ENCODE assay signal across 14 mouse cellular contexts in the genomic region with DNA sequence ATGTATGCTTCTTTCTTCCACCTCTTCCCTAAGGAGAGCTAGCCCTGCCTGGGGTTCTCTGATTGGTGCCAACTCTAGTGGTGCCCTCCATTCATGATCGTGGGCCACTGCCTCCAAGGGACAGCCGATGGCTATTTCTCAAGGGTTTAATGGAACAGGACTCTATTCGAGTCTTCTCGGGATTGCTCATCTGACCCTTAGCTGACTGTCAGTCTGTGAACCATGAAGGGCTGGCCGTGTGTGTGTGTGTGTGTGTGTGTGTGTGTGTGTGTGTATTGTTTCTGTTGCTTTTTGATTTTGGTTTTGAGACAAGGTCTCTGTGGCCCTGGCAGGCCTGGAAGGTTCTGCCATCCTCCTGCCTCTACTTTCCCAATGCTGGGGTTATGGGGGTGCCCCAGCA. TPM values are rescaled to one million over a fixed set of nuclear protein-coding genes. Genes with fewer than 3 reads are reported as not detected.
"Had no signal": no experiment of that assay in that cellular context is flagged by ENCODE, and none has a peak within 500 bp of the region (broad histone marks: within the 10 kb centered on the region; RNA-seq: fewer than 3 reads in every experiment).

No protein-coding gene starts in this region.

- DNase-seq: layer of hippocampus, adult 9-11 months; layer of hippocampus, postnatal 36 days; liver; liver, embryonic 13.5 days; liver, postnatal 0 days; thymus, postnatal 4 days had no signal

- H3K4me3 ChIP-seq: limb, embryonic 12.5 days; liver, embryonic 13.5 days; megakaryocyte, embryonic 14.5 days; midbrain, embryonic 15.5 days; neural tube, embryonic 12.5 days had no signal

- H3K27ac ChIP-seq: liver, embryonic 13.5 days; macrophage; midbrain, embryonic 15.5 days; neural tube, embryonic 12.5 days had no signal

- H3K9me3 ChIP-seq: limb, embryonic 12.5 days; liver, embryonic 13.5 days; megakaryocyte, embryonic 14.5 days; midbrain, embryonic 15.5 days; neural tube, embryonic 12.5 days had no signal

- ATAC-seq: intestine, postnatal 0 days; liver, postnatal 0 days; midbrain, embryonic 15.5 days had no signal

- H3K4me2 ChIP-seq: liver, embryonic 13.5 days; midbrain, embryonic 11.5 days; midbrain, embryonic 15.5 days; neural tube, embryonic 12.5 days had no signal

- H3K36me3 ChIP-seq: limb, embryonic 12.5 days; liver, embryonic 13.5 days; midbrain, embryonic 15.5 days; neural tube, embryonic 12.5 days had no signal

- H3K9ac ChIP-seq: limb, embryonic 12.5 days; liver, embryonic 13.5 days; liver, postnatal 0 days; midbrain, embryonic 15.5 days; neural tube, embryonic 12.5 days had no signal

- H3K27me3 ChIP-seq: midbrain, embryonic 15.5 days; neural tube, embryonic 12.5 days had no signal

RNA-seq across cellular contexts. Expression of gene Pard6b, which starts 7.1 kb away (rescaled TPM):
- total RNA-seq: monocyte, adult 5-6 weeks had no signal
- polyA plus RNA-seq: macrophage had no signal
